Mouse (Mus musculus) layer of hippocampus, postnatal 25 days (tissue): ENCODE measurements around the gene Zscan21. TPM values are rescaled to one million over a fixed set of nuclear protein-coding genes. Genes with fewer than 3 reads are reported as not detected.

Experiments used
- microRNA-seq, 2 experiments: library from miRNA; unstranded; fragments of <30 nt; microRNA quantifications; one replicate each; pipeline ENCODE4 v1.2.0; 2021
- total RNA-seq, 2 experiments: library from RNA; stranded (reverse); gene quantifications; 2 replicates each; pipeline ENCODE4 v1.2.3; 2021

Gene Zscan21
- total RNA-seq, 2 experiments from 2014 or later = 14.1 to 16.7 TPM

Small RNA genes lying within 50 kb of the gene (microRNA-seq; reads per million reads assigned to microRNA genes)
- 504 to 581 reads per million in 2 experiments for gene Mir106b
- gene Mir25 = 53.5 to 81.4 reads per million in 2 experiments
- gene Mir93 = 1,955 to 2,146 reads per million in 2 experiments

Other genes starting within 250 kb of the Zscan21 start
- gene Pilrb2, start 245.1 kb upstream of the Zscan21 start, total RNA-seq = not detected
- gene Cyp3a13, start 195.3 kb upstream of the Zscan21 start, total RNA-seq = under 1 TPM; 0.17 to 0.28 TPM
- 10 to 100 TPM; 28.5 to 31.3 TPM for gene Gjc3, start 153.8 kb upstream of the Zscan21 start, total RNA-seq
- gene Azgp1, start 135.4 kb upstream of the Zscan21 start, total RNA-seq = not detected
- gene Smok3a, start 95.6 kb upstream of the Zscan21 start, total RNA-seq = not detected
- gene Smok3b, start 95.5 kb upstream of the Zscan21 start, total RNA-seq = not detected
- not detected for gene Smok3c, start 63.7 kb upstream of the Zscan21 start, total RNA-seq
- gene Zkscan1, start 31.8 kb upstream of the Zscan21 start, total RNA-seq = 10 to 100 TPM; 40.4 to 43.3 TPM
- gene Zfp113, start 38.8 kb downstream of the Zscan21 start, total RNA-seq = 10 to 100 TPM; 12.8 to 15.3 TPM
- gene Cops6, start 44.2 kb downstream of the Zscan21 start, total RNA-seq = 100 to 1,000 TPM; 136 to 143 TPM
- 10 to 100 TPM; 22.8 to 26.7 TPM for gene Ap4m1, start 55.1 kb downstream of the Zscan21 start, total RNA-seq
- 10 to 100 TPM; 18.3 to 19.3 TPM for gene Mcm7, start 55.5 kb downstream of the Zscan21 start, total RNA-seq
- 10 to 100 TPM; 40.5 to 42.7 TPM for gene Taf6, start 70.5 kb downstream of the Zscan21 start, total RNA-seq
- 10 to 100 TPM; 15.7 to 16.1 TPM for gene Cnpy4, start 70.6 kb downstream of the Zscan21 start, total RNA-seq
- 10 to 100 TPM in 1 of 2 experiments, 1 to 10 TPM in 1; 9.1 to 10.1 TPM for gene Mblac1, start 77.4 kb downstream of the Zscan21 start, total RNA-seq
- gene Nxpe5, start 109.0 kb downstream of the Zscan21 start, total RNA-seq = not detected
- gene Lamtor4, start 138.6 kb downstream of the Zscan21 start, total RNA-seq = 10 to 100 TPM; 55.9 to 58.9 TPM
- 10 to 100 TPM; 69.3 to 75.7 TPM for gene BC037034, start 147.1 kb downstream of the Zscan21 start, total RNA-seq
- gene Gal3st4, start 155.9 kb downstream of the Zscan21 start, total RNA-seq = 1 to 10 TPM; 2.3 to 3.1 TPM
- not detected for gene Gm43720, start 163.1 kb downstream of the Zscan21 start, total RNA-seq
- gene Gpc2, start 163.1 kb downstream of the Zscan21 start, total RNA-seq = 1 to 10 TPM; 3.3 to 4.8 TPM
- gene Stag3, start 163.3 kb downstream of the Zscan21 start, total RNA-seq = 1 to 10 TPM; 1.3 to 1.4 TPM
- not detected for gene Pvrig, start 225.1 kb downstream of the Zscan21 start, total RNA-seq